Mouse (Mus musculus) spleen, adult 2 months (tissue): ENCODE data around the gene Guca2b.

Source experiments
- CTCF ChIP-seq: fragments of 200-500 bp; IDR thresholded peaks from 2 replicates; pipeline ENCODE4 v1.5.1; 2011; ENCODE audit warnings: mild to moderate bottlenecking, inconsistent platforms; ENCODE audit not compliant: insufficient read depth, insufficient read length, insufficient replicate concordance; ENCODE audit errors: extremely low read depth
- POLR2A ChIP-seq: fragments of 200-500 bp; IDR thresholded peaks from 2 replicates; pipeline ENCODE4 v1.6.1; 2011; ENCODE audit warnings: low read depth, low read length, inconsistent platforms

GRCm38 (mm10) chr4:119668185-119668584 is 9.4 kb upstream of the Guca2b start:
- TF ChIP-seq CTCF (no peak), POLR2A (no peak)
